Mouse (Mus musculus): ENCODE results near the gene Cntn5. TPM values are rescaled to one million over a fixed set of nuclear protein-coding genes. Genes with fewer than 3 reads are reported as not detected.

Cntn5 gene
- polyA plus RNA-seq, 1 experiment = not detected

DNA sequence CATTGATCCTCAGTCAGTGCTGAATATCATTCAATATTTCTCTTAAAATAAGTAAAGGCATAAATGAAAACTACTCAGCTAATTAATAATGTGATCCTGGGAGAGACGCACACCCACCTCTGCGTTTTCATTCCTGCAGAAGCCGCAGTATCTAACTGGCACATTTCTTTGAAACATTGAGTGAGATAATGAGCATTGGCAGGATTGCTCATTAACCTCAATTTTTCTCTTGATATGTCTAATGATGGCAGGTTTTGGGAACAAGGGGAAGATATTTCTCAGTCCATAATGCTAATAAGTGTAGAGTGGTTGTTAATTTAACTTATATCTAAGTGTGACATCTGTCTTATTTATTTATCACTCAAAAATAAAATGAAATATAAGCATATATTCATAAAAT is 734.0 kb downstream of the Cntn5 start:
- H3K4me3 ChIP-seq (replicated peaks) = no peak overlapping the region
- 0 out of 2 replicates have a peak, but pooled peaks cover 4% of the 10 kb centered on the region for H3K9me3 ChIP-seq
- no peaks in the 10 kb centered on the region for H3K27me3 ChIP-seq (replicated peaks)
- no peaks in the 10 kb centered on the region for H3K4me1 ChIP-seq
- TF ChIP-seq GATA1 (IDR thresholded peaks at IDR 0.05; ENCODE audit: borderline replicate concordance, low read length) (no peak), FLI1 (IDR thresholded peaks at IDR 0.05; ENCODE audit: low read length) (no peak)
- no peaks in the 10 kb centered on the region for H3K36me3 ChIP-seq (replicated peaks; ENCODE audit: low read length)

DNA sequence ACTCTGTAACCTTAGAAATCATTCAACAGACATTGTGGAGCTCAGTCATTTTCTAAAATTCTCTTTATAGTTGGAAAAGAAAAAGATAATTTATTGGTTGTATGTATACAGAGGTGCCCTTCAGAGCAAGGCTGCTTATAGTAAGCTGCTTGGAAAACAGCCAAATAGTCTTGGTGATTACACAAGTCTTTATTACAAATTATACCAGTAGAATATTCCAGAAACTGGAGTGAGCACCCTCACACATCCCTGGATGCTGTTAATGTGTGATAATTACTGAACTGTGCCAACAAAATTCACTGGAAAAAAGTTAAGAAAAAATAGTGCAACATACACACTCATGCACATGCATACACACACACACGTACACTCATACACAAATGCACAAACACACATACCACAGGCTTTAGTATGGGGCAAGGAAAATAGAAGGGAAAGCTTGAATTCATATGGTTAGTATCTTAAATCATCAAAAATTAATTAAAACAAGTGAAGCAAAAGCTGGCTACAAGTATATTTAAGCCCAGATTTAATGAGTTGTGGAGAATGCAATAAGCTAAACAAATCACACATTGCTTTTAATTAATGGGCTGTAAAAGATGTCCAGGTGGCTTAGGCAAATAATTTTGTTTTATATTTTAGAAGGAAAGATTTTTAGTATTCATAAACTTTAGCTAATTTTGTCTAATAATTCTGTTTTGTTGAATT is 783.1 kb downstream of the Cntn5 start:
- TF ChIP-seq FLI1 (IDR thresholded peaks at IDR 0.05; ENCODE audit: low read length) (no peak), GATA1 (IDR thresholded peaks at IDR 0.05; ENCODE audit: borderline replicate concordance, low read length) (no peak)
- H3K4me3 ChIP-seq (replicated peaks) = no peak overlapping the region
- H3K36me3 ChIP-seq (replicated peaks; ENCODE audit: low read length) = no peaks in the 10 kb centered on the region
- no peaks in the 10 kb centered on the region for H3K27me3 ChIP-seq (replicated peaks)
- H3K4me1 ChIP-seq = no peaks in the 10 kb centered on the region
- H3K9me3 ChIP-seq = no peaks in the 10 kb centered on the region

DNA sequence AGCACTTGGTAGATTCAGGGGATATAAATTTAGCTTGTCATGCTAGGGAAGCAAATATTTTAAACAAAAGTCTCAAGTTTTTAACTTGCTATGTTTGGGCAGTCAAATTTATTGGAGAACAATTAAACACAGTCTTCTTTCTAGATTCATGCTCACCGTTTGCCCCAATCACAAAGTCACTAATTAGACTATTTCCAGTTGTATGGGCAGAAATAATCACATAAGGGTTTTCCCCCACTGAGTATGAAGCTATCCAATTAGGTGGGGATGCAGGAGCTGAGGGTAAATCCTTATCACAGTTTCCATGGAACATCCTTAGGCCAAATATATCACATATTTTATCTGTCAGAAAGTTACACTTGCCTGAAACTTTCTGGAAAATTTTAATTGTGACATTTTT is 788.0 kb downstream of the Cntn5 start:
- no peaks in the 10 kb centered on the region for H3K36me3 ChIP-seq (replicated peaks; ENCODE audit: low read length)
- no peaks in the 10 kb centered on the region for H3K9me3 ChIP-seq
- H3K4me3 ChIP-seq (replicated peaks) = no peak overlapping the region
- no peaks in the 10 kb centered on the region for H3K4me1 ChIP-seq
- TF ChIP-seq GATA1 (IDR thresholded peaks at IDR 0.05; ENCODE audit: borderline replicate concordance, low read length) (no peak), FLI1 (IDR thresholded peaks at IDR 0.05; ENCODE audit: low read length) (no peak)
- H3K27me3 ChIP-seq (replicated peaks) = no peaks in the 10 kb centered on the region

DNA sequence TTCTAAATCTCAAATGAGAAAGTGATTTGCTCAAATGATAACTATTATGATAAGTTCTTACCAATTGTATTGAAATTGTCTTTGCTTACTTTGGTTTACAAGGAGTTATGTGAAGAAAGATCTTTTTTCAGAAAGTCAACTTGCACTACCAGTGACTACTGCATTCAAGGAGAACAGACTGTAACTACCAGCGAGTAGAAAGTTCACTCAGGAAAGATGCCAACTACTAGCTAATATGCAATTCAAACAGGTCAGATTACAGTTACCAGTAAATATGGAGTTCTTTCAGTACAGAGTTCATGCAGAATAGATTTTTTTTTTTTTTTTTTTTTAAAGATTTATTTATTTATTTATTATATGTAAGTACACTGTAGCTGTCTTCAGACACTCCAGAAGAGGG is 795.4 kb downstream of the Cntn5 start:
- Histone ChIP-seq H3K9me3 (no peaks in the 10 kb centered on the region), H3K4me1 (no peaks in the 10 kb centered on the region), H3K36me3 (replicated peaks; ENCODE audit: low read length) (no peaks in the 10 kb centered on the region), H3K4me3 (replicated peaks) (no peak overlapping the region), H3K27me3 (replicated peaks) (no peaks in the 10 kb centered on the region)
- TF ChIP-seq GATA1 (IDR thresholded peaks at IDR 0.05; ENCODE audit: borderline replicate concordance, low read length) (no peak), FLI1 (IDR thresholded peaks at IDR 0.05; ENCODE audit: low read length) (no peak)

DNA sequence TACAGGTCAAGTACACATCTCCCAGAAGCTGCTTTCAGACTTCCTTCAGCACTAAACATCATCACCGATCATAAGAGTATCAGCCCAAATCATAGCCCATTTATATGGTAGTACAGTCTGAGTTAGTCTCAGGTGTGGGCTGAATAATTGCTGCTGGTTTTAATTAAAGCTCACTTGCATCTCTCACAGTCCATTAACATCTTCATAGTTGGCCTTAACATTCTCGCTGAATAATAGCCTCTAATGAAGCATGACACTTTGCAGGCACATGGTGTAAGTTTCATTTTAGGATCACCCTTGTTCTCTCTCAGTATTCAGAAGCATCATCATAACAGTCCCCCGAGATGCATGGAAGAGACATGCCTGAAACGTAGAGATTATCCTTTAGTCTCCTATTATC is 796.7 kb downstream of the Cntn5 start:
- H3K27me3 ChIP-seq (replicated peaks) = no peaks in the 10 kb centered on the region
- H3K9me3 ChIP-seq = no peaks in the 10 kb centered on the region
- H3K4me3 ChIP-seq (replicated peaks) = no peak overlapping the region
- no peaks in the 10 kb centered on the region for H3K36me3 ChIP-seq (replicated peaks; ENCODE audit: low read length)
- no peaks in the 10 kb centered on the region for H3K4me1 ChIP-seq
- TF ChIP-seq FLI1 (IDR thresholded peaks at IDR 0.05; ENCODE audit: low read length) (no peak), GATA1 (IDR thresholded peaks at IDR 0.05; ENCODE audit: borderline replicate concordance, low read length) (no peak)

DNA sequence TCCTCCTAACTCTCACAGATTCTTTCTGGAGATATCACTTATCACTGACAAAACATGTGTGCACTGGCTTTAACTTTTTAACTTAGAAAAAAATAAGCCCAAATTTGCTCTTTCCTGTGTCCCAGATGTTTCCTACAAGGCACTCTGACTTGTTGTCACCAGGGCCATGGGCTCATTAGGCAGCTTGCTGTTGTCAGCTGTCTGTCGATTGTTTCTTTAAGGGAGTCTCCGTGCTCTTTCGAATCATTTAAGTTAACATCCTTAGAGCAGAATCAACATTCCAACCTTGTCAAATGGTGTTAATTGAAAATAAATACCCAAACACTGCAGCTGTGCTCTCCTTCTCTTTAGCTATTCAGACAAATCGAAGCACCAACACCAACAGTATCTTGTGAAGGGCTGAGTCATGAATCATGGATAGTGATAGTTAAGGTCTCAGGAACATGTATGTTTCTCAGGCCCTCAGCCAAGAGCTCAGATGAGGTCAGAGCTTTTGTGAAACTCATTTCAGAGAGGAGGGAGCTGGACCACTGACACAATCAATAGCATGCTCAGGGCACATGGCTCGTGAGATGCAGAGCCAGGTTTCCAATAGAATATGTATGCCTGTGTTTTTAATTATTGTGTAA is 802.6 kb downstream of the Cntn5 start:
- H3K4me1 ChIP-seq = no peaks in the 10 kb centered on the region
- TF ChIP-seq FLI1 (IDR thresholded peaks at IDR 0.05; ENCODE audit: low read length) (no peak), GATA1 (IDR thresholded peaks at IDR 0.05; ENCODE audit: borderline replicate concordance, low read length) (no peak)
- H3K4me3 ChIP-seq (replicated peaks) = no peak overlapping the region
- no peaks in the 10 kb centered on the region for H3K9me3 ChIP-seq
- H3K27me3 ChIP-seq (replicated peaks) = no peaks in the 10 kb centered on the region
- H3K36me3 ChIP-seq (replicated peaks; ENCODE audit: low read length) = no peaks in the 10 kb centered on the region

DNA sequence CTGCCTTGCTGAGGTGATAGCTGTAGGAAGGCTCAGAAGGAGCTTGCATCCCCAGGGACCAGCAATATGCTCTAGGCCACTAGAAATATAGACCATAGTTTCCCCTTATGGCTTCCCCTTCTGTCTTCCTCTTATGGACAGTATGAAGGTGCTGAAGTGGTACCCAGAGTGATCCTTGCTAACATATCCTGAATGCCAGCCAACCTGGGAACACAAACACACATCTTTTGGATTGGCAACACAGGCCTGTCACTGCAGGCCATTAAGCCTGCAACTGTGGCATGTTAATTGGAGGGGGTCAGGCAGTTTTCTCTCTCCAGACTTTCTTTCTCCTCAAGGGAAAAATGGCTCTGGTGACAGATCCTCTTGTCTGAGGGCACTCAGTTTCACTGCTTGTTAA is 828.3 kb downstream of the Cntn5 start:
- H3K4me1 ChIP-seq = no peaks in the 10 kb centered on the region

DNA sequence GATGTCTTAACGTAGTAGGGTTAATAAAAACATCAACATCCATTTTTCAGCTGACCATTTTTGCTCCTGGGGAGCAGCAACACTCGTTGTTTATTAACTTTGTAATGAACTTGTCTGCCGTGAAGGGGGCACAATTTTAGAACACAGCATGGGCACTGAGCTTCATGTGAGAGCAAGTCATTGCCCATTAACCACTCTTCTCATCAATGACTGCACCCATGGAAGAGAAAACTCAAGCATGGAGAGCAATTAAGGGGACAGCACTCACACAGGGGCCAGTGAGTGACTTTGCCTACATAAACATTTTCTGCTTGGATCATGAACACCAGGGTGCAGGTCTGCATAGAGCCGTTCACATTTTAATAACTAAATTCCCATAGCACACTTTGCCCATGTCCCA is 831.2 kb downstream of the Cntn5 start:
- Histone ChIP-seq H3K36me3 (replicated peaks; ENCODE audit: low read length) (no peaks in the 10 kb centered on the region), H3K4me1 (no peaks in the 10 kb centered on the region), H3K4me3 (replicated peaks) (no peak overlapping the region), H3K27me3 (replicated peaks) (no peaks in the 10 kb centered on the region), H3K9me3 (no peaks in the 10 kb centered on the region)
- TF ChIP-seq GATA1 (IDR thresholded peaks at IDR 0.05; ENCODE audit: borderline replicate concordance, low read length) (no peak), FLI1 (IDR thresholded peaks at IDR 0.05; ENCODE audit: low read length) (no peak)

More for the DNA sequence above, 828.3 kb downstream of the Cntn5 start:
- Histone ChIP-seq H3K9me3 (no peaks in the 10 kb centered on the region), H3K27me3 (replicated peaks) (no peaks in the 10 kb centered on the region), H3K36me3 (replicated peaks; ENCODE audit: low read length) (no peaks in the 10 kb centered on the region), H3K4me3 (replicated peaks) (no peak overlapping the region)
- no peak for TF ChIP-seq FLI1 (IDR thresholded peaks at IDR 0.05; ENCODE audit: low read length)
- no peak for TF ChIP-seq GATA1 (IDR thresholded peaks at IDR 0.05; ENCODE audit: borderline replicate concordance, low read length)

DNA sequence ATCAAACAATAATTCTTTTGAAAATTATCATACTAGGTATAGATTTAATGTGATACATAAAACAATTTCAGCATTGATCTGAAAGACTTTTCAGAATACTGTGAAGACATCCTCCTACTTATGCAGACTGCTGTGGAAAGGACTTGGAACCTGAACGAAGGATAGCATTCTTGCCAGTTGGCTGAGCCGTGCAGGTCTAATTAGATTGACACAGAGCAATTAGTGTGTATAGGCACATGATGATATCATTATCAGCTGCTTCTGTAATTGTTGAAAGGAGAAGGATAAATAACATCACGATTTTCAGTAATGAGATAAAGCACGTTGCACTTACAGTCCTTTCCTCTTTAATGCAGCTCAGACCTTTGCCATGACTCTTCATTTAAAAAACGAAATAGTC is 831.7 kb downstream of the Cntn5 start:
- Histone ChIP-seq H3K36me3 (replicated peaks; ENCODE audit: low read length) (no peaks in the 10 kb centered on the region), H3K27me3 (replicated peaks) (no peaks in the 10 kb centered on the region), H3K9me3 (no peaks in the 10 kb centered on the region), H3K4me3 (replicated peaks) (no peak overlapping the region), H3K4me1 (no peaks in the 10 kb centered on the region)
- TF ChIP-seq GATA1 (IDR thresholded peaks at IDR 0.05; ENCODE audit: borderline replicate concordance, low read length) = no peak
- no peak for TF ChIP-seq FLI1 (IDR thresholded peaks at IDR 0.05; ENCODE audit: low read length)

DNA sequence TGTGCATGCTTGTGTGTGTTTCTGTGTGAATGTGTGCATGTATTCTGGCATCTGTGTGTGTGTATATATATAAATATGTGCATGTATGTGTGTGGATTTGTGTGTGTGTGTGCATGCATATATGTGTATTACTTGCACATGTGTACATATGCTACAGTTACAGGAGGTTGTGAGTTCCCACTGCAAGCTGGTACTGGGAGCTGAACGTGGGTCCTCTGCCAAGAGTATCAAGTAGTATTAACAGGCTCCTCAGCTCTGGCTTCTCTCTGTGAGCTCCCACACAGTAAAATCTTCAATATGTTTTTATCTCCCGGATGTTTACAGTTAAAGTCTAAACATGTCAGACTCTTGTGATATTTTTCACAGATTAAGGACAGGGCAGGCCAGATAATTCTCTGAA is 833.3 kb downstream of the Cntn5 start:
- Histone ChIP-seq H3K4me1 (no peaks in the 10 kb centered on the region), H3K27me3 (replicated peaks) (no peaks in the 10 kb centered on the region), H3K9me3 (no peaks in the 10 kb centered on the region), H3K4me3 (replicated peaks) (no peak overlapping the region), H3K36me3 (replicated peaks; ENCODE audit: low read length) (no peaks in the 10 kb centered on the region)
- TF ChIP-seq FLI1 (IDR thresholded peaks at IDR 0.05; ENCODE audit: low read length) (no peak), GATA1 (IDR thresholded peaks at IDR 0.05; ENCODE audit: borderline replicate concordance, low read length) (no peak)
